Mouse (Mus musculus): ENCODE results near the gene Srp68.

DNA sequence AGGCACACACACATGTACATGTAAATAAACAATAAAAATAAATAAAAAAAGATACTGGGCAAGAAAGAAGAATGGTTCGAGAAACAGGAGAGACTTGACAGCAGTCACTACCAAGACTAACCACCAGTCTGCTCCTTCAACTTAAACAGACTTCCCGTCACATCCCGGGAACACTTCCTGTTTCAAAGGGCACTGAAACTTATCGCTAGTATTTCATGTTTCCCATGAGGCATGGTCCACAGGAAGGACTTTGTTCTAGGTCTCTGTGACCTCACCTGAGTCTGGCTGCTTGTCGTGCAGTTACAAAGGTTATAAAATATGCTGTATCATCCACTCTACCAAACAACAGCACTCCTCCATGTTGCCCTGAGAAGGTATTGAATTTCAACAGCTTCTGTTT is 78.8 kb downstream of the Srp68 start:
- TF ChIP-seq CTCF (IDR thresholded peaks at IDR 0.05; ENCODE audit: control insufficient read depth, insufficient read depth, insufficient replicate concordance, low read depth, low read length) (no peak), POLR2A (IDR thresholded peaks at IDR 0.05; ENCODE audit: control insufficient read depth, low read depth, low read length) (no peak)

All from testis, adult 2 months (tissue).